ENCODE assay signal across 27 mouse cellular contexts in the genomic region with DNA sequence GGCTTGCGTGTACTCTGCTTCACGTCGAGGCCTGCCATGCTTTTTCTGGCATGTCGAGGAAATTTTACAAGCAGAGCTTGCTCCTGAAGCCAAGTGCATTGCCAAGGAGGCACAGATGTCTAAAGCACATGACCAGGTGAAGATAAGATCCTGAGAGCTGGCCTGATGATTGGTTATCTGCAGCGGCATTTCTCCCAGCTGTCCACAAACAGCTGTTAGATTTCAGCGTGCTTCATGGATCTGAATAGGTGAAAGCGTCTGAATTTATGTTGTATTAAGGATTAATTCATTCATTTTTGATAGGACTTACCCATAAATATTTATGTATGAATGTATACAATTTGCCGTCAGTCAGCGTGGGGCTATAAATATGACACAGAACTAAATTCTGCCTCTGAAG.
DNase-seq lines count a peak whose midpoint lies in the region; ATAC-seq and TF ChIP-seq lines count a peak whose summit lies in the region.
"Had no signal": no experiment of that assay in that cellular context is flagged by ENCODE, and none has a peak within 500 bp of the region (broad histone marks: within the 10 kb centered on the region; RNA-seq: fewer than 3 reads in every experiment).

No protein-coding gene starts in this region.

- TF ChIP-seq POLR2A in lung, adult 2 months (IDR thresholded peaks at IDR 0.05; ENCODE audit: borderline replicate concordance, extremely low read depth, low read depth, low read length) = no peak
- TF ChIP-seq POLR2A in CH12.LX (IDR thresholded peaks at IDR 0.05; ENCODE audit: low read depth, low read length) = no peak
- no peak for TF ChIP-seq POLR2A in brain, embryonic 14.5 days (IDR thresholded peaks at IDR 0.05; ENCODE audit: borderline replicate concordance, extremely low read depth, insufficient read depth, insufficient read length, poor library complexity, severe bottlenecking)
- TF ChIP-seq POLR2A in heart, adult 2 months (IDR thresholded peaks at IDR 0.05; ENCODE audit: insufficient read depth, low read depth, low read length) = no peak

- TF ChIP-seq CTCF in lung, adult 2 months (IDR thresholded peaks at IDR 0.05; ENCODE audit: insufficient read depth, low read length) = no peak
- TF ChIP-seq CTCF in CH12.LX (conservative IDR thresholded peaks at IDR 0.05 in 1 of 2, IDR thresholded peaks at IDR 0.05 in 1 of 2; ENCODE audit: low read depth in 2 of 2, low read length in 2 of 2) = no peak
- no peak for TF ChIP-seq CTCF in brain, embryonic 14.5 days (IDR thresholded peaks at IDR 0.05; ENCODE audit: borderline replicate concordance, extremely low read depth, insufficient read depth, insufficient read length)
- TF ChIP-seq CTCF in heart, adult 2 months (IDR thresholded peaks at IDR 0.05) = no peak

- H3K4me3 ChIP-seq in lung, embryonic 15.5 days = no peak overlapping the region
- H3K4me3 ChIP-seq in lung, adult 2 months (replicated peaks; ENCODE audit: extremely low read depth, low read depth, low read length) = no peak overlapping the region
- no peak overlapping the region for H3K4me3 ChIP-seq in CH12.LX (replicated peaks in 1 of 3; ENCODE audit: low read depth in 2 of 3, low read length in 2 of 3, poor library complexity in 1 of 3)
- no peak overlapping the region for H3K4me3 ChIP-seq in heart, adult 2 months
- H3K4me3 ChIP-seq: embryonic facial prominence, embryonic 12.5 days; embryonic facial prominence, embryonic 15.5 days; forebrain, embryonic 12.5 days; forebrain, embryonic 15.5 days; gastrocnemius, adult 2 months; heart, embryonic 12.5 days; heart, embryonic 15.5 days; hindbrain, embryonic 10.5 days; hindbrain, embryonic 13.5 days had no signal

- H3K4me1 ChIP-seq in lung, embryonic 15.5 days = peaks cover 8% of the 10 kb centered on the region
- no peaks in the 10 kb centered on the region for H3K4me1 ChIP-seq in lung, adult 2 months (ENCODE audit: control insufficient read depth, insufficient read depth, low read length)
- H3K4me1 ChIP-seq in CH12.LX (ENCODE audit: control insufficient read depth in 1 of 2, insufficient read depth in 2 of 2) = peaks cover 3 to 7% of the 10 kb centered on the region in 2 experiments; a peak in 1 of 4 replicates
- H3K4me1 ChIP-seq in heart, adult 2 months (ENCODE audit: control insufficient read depth, insufficient read depth, low read length) = no peaks in the 10 kb centered on the region
- H3K4me1 ChIP-seq: embryonic facial prominence, embryonic 12.5 days; embryonic facial prominence, embryonic 15.5 days; forebrain, embryonic 12.5 days; hindbrain, embryonic 10.5 days had no signal

- H3K9ac ChIP-seq in lung, embryonic 15.5 days = no peak overlapping the region
- no peak overlapping the region for H3K9ac ChIP-seq in CH12.LX (ENCODE audit: insufficient read depth, low read depth)
- H3K9ac ChIP-seq in heart, adult 2 months (ENCODE audit: low read depth, low read length) = no peak overlapping the region
- H3K9ac ChIP-seq: embryonic facial prominence, embryonic 12.5 days; embryonic facial prominence, embryonic 15.5 days; forebrain, embryonic 12.5 days; forebrain, embryonic 15.5 days; heart, embryonic 12.5 days; heart, embryonic 15.5 days; hindbrain, embryonic 13.5 days had no signal

- no peak overlapping the region for H3K4me2 ChIP-seq in lung, embryonic 15.5 days
- no peak overlapping the region for H3K4me2 ChIP-seq in CH12.LX (ENCODE audit: insufficient read depth, low read depth, poor library complexity, severe bottlenecking)
- H3K4me2 ChIP-seq: embryonic facial prominence, embryonic 12.5 days; embryonic facial prominence, embryonic 15.5 days; forebrain, embryonic 12.5 days; forebrain, embryonic 15.5 days; heart, embryonic 12.5 days; heart, embryonic 15.5 days; hindbrain, embryonic 13.5 days had no signal

- H3K27me3 ChIP-seq in lung, embryonic 15.5 days = no peaks in the 10 kb centered on the region
- no peaks in the 10 kb centered on the region for H3K27me3 ChIP-seq in CH12.LX (replicated peaks)
- H3K27me3 ChIP-seq in heart, adult 2 months (ENCODE audit: control insufficient read depth, insufficient read depth, low read length) = no peaks in the 10 kb centered on the region
- H3K27me3 ChIP-seq: embryonic facial prominence, embryonic 12.5 days; embryonic facial prominence, embryonic 15.5 days; forebrain, embryonic 12.5 days; forebrain, embryonic 15.5 days; heart, embryonic 12.5 days; heart, embryonic 15.5 days; hindbrain, embryonic 13.5 days had no signal

- WGBS in lung, embryonic 15.5 days = 41% methylated on average over 9 of the region's 9 CpGs
- 50% methylated on average over 9 of the region's 9 CpGs for WGBS in lung, adult 2 months
- 54% methylated on average over 9 of the region's 9 CpGs for WGBS in heart, adult 2 months

- no peaks in the 10 kb centered on the region for H3K9me3 ChIP-seq in lung, embryonic 15.5 days
- H3K9me3 ChIP-seq in CH12.LX (replicated peaks; ENCODE audit: low read length) = no peaks in the 10 kb centered on the region
- H3K9me3 ChIP-seq: embryonic facial prominence, embryonic 12.5 days; embryonic facial prominence, embryonic 15.5 days; forebrain, embryonic 12.5 days; forebrain, embryonic 15.5 days; heart, embryonic 12.5 days; heart, embryonic 15.5 days; hindbrain, embryonic 10.5 days; hindbrain, embryonic 13.5 days had no signal

- H3K36me3 ChIP-seq in lung, embryonic 15.5 days = no peaks in the 10 kb centered on the region
- H3K36me3 ChIP-seq in CH12.LX (replicated peaks in 1 of 2; ENCODE audit: control insufficient read depth in 1 of 2, insufficient read depth in 1 of 2, low read length in 1 of 2) = no peaks in the 10 kb centered on the region
- H3K36me3 ChIP-seq in heart, adult 2 months (ENCODE audit: control insufficient read depth, insufficient read depth, low read length) = no peaks in the 10 kb centered on the region
- H3K36me3 ChIP-seq: embryonic facial prominence, embryonic 12.5 days; embryonic facial prominence, embryonic 15.5 days; forebrain, embryonic 12.5 days; forebrain, embryonic 15.5 days; heart, embryonic 12.5 days; heart, embryonic 15.5 days; hindbrain, embryonic 10.5 days; hindbrain, embryonic 13.5 days had no signal

- in situ Hi-C loops in CH12.LX (cut with MboI; ENCODE audit: low pct_ligation_motif_present, low pct_unique_long_range_greater_than_20kb, low sequenced_read_pairs) = no loop called here

- TF ChIP-seq RAD21 in CH12.LX (IDR thresholded peaks at IDR 0.05; ENCODE audit: low read depth, low read length) = no peak

- no peaks in the 10 kb centered on the region for H3K79me2 ChIP-seq in CH12.LX (replicated peaks; ENCODE audit: control insufficient read depth, extremely low read depth, insufficient read depth, poor library complexity, severe bottlenecking)
- H3K79me2 ChIP-seq in heart, adult 2 months (replicated peaks; ENCODE audit: control insufficient read depth, insufficient read depth, low read length) = no peaks in the 10 kb centered on the region

- dilution Hi-C loops in CH12.LX (cut with MboI; ENCODE audit: extremely low pct_ligation_motif_present, extremely low pct_unique_long_range_greater_than_20kb, low sequenced_read_pairs) = no loop called here

- ATAC-seq in lung, embryonic 15.5 days (ENCODE audit: borderline replicate concordance, extremely low read depth, low FRiP score, low TSS enrichment) = peak; percentile 52; the same call in 1 of the 2 replicates
- ATAC-seq: activated CD4-positive, CD25-positive, alpha-beta regulatory T cell, adult 4 months; CD4-positive, CD25-positive, alpha-beta regulatory T cell, adult 4 months; forebrain, embryonic 15.5 days; hindbrain, postnatal 0 days; inflammation-experienced regulatory T-cells, adult 6 months had no signal

- intact Hi-C loops in heart, adult 2 months (cut with DNase I) = no loop called here

- no peak overlapping the region for H3K27ac ChIP-seq in lung, embryonic 15.5 days
- no peak overlapping the region for H3K27ac ChIP-seq in CH12.LX (ENCODE audit: insufficient read depth, low read depth)
- no peak overlapping the region for H3K27ac ChIP-seq in heart, adult 2 months
- H3K27ac ChIP-seq: embryonic facial prominence, embryonic 12.5 days; embryonic facial prominence, embryonic 15.5 days; forebrain, embryonic 12.5 days; forebrain, embryonic 15.5 days; gastrocnemius, adult 2 months; heart, embryonic 15.5 days; hindbrain, embryonic 10.5 days; hindbrain, embryonic 13.5 days; hindbrain, postnatal 0 days had no signal

- no peak for TF ChIP-seq EP300 in CH12.LX (IDR thresholded peaks at IDR 0.05; ENCODE audit: low read length)
- no peak for TF ChIP-seq EP300 in heart, adult 2 months (IDR thresholded peaks at IDR 0.05; ENCODE audit: insufficient read depth, low read depth, low read length)

- no peak for DNase-seq in lung, adult 2 months
- no peak for DNase-seq in CH12.LX (ENCODE audit: extremely low read depth)
- peak; percentile 24 for DNase-seq in brain, embryonic 14.5 days (ENCODE audit: low read depth)
- no peak for DNase-seq in cerebellum, postnatal 4 days (ENCODE audit: low spot score in 2 of 2)
- no peak for DNase-seq in heart, adult 2 months
- DNase-seq: adrenal gland, adult 8-10 months; adrenal gland, postnatal 25 days; cerebellum, adult 18-20 months; cerebellum, adult 9-10 months; cerebellum, postnatal 14 days; gastrocnemius, adult 2 months; gastrocnemius, postnatal 14 days; heart, postnatal 10 days; heart, postnatal 36 days had no signal

TF ChIP-seq in CH12.LX, 34 proteins besides CTCF, POLR2A, EP300 and RAD21:
- TF ChIP-seq BHLHE40 (IDR thresholded peaks at IDR 0.05; ENCODE audit: low read depth, low read length) = no peak
- 0 out of 2 replicates have a peak, but pooled peaks have one; percentile 3 for TF ChIP-seq MAX (IDR thresholded peaks at IDR 0.05; ENCODE audit: low read length)
